Mouse (Mus musculus) adrenal gland, adult (tissue): ENCODE results near the gene Grhl3.
"Not testable (repeated sequence)": the region's sequence is repeated elsewhere in the genome, so short reads cannot be mapped to it uniquely, and the experiment has no call there.

Source experiments
- DNase-seq, 2 experiments: peaks; one replicate each; pipeline ENCODE4 v3.0.0; 2022 to 2023; ENCODE audit warnings: low spot score in 1 of 2; ENCODE audit not compliant: inconsistent age in 2 of 2

Gene Grhl3

DNA sequence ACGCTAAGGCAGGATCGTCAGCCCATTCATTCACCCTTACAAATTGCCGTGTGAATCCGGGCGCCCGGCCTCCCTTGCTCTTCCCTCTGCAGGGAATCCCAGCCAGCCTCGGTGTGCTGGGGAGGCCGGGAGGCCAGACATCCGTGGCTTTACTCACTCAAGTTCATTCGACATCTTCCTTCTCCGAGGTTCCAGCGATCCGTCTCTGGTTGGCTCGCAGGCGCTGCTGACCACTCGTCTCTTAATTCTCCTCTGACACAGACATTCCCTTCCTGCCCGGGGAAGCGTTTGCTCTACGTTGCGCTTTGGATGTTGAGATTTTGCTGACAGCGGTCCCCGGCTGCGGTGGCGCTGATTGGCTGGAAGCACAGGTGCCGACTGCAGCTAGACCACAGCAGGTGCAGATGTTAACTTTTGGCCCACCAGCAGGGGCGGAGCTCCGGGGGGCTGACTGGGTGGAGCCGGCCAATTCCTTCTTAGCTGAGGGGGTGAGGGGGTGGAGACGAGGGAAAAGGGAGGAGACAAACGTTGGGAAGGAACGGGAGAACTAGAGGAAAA is at the start of gene Grhl3:
Gene Grhl3, minus strand, starts transcription at position 380 of the 558 bp plus-strand sequence.
- peak; percentile 36 to 65 for DNase-seq

DNA sequence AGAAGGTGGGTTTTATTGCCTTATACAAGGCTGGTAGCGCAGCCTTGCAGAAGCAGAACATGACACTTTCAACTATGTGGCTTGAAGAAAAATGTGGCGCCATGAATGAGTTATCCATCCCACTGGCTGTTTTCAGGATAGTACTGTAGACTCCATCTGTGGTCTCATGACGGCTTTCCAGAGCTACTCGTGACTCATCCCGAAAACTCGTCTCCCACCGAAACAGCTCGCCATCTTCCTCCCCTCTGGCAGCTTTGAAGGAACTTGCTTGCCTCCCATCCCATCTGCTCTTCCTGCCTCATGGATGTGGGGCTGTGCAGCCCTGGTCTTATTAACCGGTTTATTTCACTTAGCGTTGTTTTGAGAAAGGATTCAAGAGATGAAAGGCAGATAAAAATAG is 48.9 kb upstream of the Grhl3 start:
- no peak for DNase-seq

DNA sequence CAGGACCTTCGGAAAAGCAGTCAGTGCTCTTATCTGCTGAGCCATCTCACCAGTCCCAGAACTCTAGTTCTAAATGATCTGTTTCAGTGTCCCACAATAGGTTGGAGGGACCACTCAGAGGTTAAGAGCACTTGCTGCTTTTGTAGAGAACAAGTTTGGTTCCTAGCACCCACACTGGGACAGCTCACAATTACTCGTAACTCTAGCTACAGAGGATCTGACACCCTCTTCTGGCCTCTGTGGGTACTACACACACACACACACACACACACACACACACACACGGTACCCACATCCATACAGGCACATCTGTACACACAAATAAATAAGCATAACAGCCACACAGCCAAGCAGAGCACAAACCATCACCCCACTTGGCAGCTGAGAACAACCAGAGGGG is 47.0 kb upstream of the Grhl3 start:
- DNase-seq = no peak

DNA sequence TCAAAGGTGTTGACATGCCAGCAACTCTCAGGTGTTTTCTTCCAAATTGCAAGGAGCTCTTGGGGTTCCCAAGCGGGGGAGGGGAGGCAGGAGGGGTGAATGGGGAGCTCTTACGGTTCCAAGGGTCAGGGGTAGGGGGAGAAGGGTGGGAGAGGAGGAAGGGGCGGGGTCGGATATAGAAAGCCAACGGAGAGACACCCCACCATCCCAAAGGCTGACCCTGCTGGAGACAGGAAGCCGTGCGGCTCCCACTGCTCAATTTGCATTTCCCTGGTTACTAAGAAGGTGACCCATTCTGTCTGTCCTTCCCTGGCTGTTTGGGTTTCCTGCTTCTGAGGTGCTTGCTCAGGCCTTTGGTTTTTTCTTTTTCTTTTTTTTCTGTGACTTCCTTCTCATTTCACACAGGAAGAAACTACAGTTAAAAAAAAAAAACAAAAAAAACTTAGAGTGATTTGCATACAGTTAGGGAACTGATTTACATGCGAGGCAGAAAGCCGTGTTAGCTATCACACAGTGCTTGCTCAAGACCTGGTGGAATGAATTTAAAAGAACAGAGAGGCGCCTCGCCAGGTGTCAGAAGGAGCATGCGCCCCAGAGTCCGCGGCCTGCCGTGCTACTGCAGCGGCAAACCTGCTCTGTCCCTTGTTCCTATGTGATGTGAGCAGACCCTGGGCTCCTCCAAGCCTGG is 44.5 kb upstream of the Grhl3 start:
- DNase-seq = no peak

DNA sequence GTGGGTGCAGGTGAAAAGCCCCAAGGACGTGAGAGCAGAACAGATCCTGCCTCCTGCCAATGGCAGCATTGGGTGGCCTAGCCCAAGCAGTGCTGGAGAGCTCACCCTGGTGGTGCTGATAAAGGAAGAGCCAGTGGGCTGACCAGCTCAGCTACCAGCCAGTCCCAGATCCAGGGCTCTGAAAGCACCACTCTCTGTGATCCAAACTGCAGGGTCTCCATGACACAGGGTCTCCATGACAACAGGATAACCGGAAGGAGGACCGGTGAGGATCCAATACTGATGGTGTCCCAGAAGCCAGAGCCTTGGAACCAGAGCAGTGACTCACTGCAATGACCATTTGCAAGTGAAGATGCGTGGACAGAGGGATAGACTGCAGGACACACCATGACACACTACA is 43.6 kb upstream of the Grhl3 start:
- DNase-seq = no peak

DNA sequence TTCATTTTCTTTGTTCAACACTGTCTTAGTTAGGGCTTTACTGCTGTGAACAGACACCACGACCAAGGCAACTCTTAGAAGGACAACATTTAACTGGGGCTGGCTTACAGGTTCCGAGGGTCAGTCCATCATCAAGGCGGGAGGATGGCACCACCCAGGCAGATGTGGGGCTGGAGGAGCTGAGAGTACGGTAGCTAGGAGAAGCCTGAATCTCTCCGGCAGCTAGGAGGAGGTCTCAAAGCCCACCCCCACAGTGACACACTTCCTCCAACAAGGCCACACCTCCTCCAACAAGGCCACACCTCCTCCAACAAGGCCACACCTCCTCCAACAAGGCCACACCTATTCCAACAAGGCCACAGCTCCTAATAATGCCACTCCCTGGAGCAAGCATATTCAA is 41.9 kb upstream of the Grhl3 start:
- DNase-seq = not testable (repeated sequence)

DNA sequence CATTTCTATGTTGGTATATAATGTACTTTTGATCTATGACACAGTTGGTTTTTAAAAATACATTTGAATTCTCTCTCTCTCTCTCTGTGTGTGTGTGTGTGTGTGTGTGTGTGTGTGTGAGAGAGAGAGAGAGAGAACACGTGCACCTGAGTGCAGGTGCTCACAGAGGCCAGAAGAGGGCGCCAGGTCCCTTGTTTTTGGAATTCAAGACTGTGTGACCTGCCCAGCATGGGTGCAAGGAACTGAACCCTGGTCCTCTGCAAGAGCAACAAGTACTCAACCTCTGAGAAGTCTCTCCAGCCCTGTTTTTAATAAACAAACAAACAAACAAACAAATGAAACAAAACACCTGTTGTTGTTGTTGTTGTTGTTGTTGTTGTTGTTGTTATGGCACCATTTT is 36.6 kb upstream of the Grhl3 start:
- DNase-seq = no peak

DNA sequence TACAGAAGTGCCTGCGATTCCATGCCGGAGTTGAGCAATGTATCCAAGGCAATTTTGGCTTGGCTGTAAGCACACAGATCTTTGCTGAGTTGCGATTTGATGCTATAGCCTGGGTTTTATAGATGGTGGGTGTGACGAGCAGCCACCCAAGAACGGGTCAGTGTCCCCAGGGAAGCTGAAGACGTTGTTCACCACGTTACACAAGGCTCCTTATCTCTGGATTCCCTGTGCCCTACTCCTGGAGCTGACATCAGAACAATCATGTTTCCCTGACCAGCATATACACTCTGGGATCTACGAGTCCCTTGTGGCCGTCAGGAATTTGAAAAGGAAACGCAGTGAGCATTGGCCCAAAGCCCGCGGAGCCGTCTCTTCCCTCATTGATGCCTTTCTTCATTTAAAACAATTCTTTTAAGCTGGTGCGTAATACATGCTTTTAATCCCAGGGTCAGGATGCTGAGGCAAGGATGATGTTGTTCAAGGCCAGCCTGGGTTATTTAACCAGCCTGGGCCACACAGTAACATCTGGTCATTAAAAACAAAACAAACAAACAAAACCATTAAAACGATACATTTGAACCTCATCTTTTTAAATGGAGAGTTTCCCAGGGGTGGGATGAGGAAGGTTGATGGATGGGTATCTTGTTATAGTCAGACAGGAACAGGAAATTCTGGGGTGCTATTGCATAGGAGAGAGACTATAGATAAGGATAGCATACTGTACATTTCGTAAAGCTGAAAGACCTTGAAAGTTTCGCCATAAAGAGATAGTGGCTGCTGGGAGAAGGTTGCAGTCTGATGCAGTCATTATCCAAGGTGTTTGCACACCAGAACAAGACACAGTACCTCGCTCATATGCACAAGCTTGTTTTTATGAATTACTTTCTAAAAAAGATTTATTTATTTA is 34.8 kb upstream of the Grhl3 start:
- DNase-seq = no peak

DNA sequence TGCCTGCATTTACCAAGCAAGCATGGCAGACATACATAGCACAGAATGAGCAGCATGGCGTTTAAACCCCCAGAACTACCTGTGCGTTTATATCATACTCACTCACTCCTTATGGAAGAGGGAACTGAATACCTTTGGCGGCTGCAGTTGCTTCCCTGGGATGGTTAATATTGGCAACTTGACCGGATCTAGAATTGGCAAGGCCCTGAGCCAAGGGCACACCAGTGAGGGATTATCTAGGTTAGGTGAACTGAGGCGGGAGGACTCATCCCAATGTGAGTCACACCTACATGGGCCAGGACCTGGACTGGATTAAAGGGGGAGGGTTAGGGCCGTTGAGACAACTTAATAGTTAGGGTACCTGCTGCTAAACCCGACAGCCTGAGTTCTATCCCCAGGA is 32.8 kb upstream of the Grhl3 start:
- DNase-seq = no peak

DNA sequence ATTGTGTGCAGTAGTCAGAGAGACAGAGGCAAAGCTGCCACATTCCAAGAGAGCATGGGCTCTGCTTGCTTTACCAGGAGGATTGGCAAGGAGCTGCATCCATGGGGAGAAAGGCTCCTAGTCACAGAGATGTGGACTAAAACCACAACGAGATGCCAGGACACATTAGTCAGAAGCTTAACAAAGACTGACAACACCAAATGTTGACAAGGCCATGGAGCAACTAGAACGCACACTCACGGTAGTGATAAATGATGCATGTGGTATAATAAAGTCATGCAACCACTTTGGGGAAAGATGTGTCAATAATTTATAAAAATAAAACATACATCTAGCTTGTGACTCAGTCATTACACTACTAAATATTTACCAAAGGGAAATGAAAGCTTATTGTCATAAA is 28.1 kb upstream of the Grhl3 start:
- no peak for DNase-seq

DNA sequence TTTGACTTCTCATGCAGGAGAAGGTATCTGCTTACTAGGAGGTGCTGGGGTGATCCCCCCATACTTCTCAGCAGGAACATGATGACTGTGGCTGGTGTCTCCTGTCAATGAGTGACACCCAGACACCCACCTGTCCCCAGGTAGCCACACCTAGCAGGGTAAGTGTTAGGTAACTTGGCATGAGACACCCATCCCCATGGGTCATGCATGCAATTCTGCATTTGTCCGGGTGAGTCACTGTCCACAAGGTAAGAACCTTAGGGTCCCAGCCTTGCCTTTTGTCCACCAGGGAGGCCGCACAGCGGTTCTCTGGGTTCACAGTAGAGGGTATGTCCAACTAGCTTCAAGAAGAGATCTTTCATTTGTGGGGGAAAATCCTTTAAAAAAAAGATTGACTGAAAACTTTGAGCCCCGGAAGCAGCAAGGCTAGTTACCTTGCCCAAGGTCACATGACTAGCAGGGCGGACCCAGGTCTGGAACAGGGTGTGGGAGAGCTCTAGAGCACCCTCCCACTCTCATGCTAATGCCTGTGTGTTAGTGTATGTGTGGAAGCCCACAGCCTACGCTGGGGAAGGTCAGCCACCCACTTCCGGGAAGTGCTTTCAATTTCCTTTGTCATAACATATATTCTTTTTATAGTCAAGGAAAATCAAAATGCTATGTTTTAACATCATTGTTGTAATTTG is 26.2 kb upstream of the Grhl3 start:
- DNase-seq = no peak

DNA sequence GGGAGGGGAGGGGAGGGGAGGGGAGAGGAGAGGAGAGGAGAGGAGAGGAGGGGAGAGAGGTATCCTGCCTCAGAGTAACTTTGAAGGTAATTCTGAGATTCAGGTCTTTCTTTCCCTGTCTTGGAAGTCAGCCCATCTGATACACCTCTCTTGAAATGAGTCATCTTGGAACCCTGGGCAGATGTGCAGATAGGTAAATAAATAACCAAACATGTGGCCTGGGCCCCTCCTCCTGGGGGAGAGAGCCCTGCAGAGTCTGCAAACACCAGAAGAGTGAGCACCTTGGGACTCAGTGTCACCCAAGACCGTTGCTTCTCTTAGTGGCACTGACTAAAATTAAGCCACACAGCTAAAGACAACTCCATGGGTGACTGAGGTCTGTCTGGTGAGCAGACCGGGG is 25.6 kb upstream of the Grhl3 start:
- DNase-seq = peak in 1 of 2 experiments; percentile 41

DNA sequence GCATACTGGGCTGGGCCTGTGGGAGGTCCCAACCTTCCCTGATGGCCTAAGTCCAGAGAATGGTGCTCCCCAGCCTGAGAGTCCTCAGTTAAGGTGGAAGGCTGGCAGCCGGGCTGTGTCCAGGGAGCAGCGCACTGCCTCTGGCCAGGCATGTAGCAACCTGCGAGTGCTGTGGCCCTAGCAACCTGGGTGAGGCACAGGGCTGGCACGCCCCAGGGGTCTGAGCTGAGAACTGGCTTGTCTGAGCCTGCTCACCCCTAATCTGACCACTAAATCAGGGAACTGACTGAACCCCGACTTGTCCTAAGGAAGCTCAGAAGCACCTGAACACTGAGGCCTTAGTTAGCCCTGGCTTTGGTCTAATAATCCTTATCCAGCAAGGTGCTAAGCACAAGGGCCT is 24.1 kb upstream of the Grhl3 start:
- DNase-seq = no peak

DNA sequence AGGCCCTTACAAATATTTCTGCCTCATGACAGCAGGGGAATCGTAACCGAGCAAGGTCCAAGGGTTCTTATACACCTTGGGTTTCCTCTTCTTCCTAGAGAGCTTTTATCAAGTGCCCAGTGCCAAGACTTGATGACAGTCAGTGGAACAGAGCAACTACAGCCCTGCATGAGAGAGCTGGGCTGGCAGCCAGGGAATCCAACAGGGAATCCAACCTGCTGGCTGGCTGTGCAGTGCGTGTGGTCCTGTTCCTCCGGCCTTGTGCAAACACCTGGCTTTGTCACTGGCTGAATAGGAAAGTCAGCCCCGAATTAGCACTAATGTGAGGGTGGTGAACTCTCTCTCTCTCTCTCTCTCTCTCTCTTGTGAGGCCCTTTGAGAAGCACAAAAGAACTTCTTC is 22.5 kb upstream of the Grhl3 start:
- DNase-seq = peak in 1 of 2 experiments; percentile 45

DNA sequence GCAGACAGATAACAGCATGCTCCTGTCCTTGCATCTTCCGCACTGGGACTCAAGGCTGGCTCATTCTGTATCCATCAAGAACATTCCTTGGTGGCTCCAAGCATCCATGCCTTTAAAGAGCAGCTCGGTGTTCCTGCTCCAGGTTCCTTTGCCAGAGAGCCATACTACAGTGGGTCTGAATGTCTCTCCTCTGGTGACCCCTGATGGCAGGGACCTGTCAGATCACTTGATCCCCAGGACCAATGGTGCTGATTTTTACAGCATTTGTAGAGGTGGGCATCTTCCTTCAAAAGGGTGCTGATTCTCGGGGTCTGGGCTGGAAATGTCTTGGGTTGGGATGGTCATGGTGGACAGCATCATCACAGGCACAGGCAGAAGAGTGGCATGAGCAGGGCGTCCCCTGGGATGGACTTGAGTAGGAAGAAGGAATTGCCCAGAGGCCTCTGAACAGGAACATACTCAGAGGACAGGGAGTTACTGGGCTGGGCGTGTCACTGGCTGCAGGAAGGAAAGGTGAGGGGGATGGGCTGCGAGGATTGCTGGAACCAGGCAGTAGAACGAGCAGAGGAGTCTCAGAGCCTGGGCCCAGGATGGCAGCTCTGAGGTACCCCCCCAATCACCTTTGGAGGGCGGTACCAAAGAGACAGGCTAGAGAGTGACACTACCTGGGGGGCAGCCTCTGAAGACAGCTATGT is 18.3 kb upstream of the Grhl3 start:
- DNase-seq = no peak

DNA sequence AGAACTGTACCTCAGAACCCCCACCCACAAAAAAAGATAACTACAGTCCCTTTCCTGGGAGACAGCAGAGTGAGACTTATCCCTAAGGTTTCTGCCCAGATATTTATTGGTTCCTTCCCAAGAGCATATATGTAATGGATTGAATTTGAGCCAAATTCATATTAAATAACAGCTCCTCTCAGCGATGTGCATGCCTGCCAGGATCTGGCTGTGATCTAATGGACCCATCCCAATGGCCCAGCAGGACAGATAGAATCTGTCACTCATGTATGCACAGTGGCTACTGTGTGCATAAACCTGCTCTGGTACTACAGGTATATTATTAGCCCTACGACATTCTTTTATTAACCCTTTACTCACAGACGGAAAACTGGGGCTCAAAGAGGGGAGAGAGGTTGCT is 17.7 kb upstream of the Grhl3 start:
- DNase-seq = no peak

DNA sequence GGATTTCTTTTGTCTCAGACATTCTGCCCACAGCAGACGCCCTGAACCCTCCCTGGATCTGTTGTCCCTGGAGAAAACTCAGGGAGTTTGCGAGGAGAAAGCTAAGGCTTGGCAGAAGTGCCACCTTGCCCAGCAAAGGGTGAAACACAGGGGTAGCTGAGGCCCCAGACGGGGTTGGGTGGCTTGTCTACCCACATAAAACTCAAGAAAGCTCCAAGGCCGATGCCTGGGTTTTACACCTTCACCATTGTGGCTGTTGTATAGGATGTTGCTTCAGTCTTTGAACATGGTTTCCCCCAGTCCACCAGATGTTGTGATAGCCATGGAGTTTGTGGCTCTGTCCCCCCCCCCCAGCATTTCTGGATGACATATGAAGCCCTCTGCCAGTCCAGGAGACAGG is 11.4 kb upstream of the Grhl3 start:
- no peak for DNase-seq

DNA sequence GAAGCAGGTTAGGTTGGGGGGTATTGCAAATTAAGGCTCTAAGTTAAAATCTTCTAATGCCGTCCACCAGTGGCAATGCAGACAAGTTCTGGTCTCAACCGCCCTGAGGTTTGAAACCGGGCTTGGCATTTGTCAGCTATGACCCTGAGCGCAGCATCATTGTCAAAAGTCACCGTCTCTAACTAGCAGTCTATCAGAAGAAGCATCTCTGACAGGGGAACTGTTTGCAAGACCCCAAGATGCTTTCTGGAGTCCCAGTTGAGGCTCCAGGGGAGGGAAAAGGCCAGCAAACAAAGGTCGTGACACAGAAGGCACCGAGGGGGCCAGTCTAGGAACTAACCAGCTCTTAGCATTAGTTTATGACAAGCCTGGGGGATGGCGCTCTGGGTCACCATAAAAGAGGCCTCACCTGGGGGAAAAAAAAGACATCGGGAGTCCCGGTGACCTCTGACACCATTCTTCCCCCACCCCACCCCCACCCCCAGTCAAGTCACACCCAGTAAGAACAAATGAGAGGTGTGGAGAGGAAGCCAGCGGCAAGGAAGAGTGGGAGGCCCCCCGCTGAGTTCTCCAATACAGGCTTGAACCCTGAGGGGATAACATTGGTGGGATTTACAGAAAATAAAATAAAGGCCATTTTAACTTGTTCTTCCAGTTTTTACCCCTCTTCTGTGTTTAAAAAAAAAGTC is 7.9 kb upstream of the Grhl3 start:
- no peak for DNase-seq

DNA sequence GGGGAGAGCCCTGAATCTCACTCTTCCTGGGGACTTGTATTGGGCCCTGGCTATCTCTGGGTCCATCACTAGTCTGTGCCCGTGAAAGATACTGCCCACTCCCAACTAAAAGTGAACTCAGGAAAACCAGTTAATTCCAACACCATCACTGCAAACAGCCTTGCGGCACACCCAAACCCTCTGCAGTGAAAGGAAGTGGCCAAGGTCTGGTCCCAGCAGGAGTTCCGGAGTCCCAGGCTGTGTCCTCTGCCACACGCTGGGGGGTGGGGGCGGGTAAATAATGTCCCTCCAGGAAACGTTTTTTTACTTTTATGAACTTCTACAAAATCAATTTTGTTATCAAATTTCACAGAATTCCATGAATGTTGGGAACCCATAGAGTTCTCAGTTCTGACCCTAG is 6.3 kb upstream of the Grhl3 start:
- DNase-seq = no peak

DNA sequence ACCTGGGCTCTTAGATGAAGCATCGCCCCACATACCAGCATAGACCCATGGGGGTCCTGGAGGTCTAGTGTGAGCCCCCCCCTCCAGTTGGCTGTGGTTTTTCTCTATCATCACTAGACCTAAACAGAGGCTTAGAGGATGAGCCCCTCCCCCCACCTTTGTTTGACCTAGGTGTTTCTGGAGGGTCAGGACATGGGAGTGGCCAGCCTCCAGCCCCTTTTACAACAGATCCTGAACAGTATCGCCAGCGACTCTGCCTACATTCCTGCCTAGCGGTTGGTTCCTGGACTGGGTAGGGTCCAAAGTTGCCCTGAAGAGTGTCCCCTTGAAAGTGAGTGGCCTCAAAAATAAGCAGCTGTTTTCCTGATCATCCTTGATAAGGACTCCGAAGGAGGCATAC is 5.1 kb upstream of the Grhl3 start:
- no peak for DNase-seq
